ENCODE assay signal across 8 mouse cellular contexts in genomic region chr10:42636360-42637182, GRCm38 (mm10). TPM values are rescaled to one million over a fixed set of nuclear protein-coding genes. Genes with fewer than 3 reads are reported as not detected.
A peak's percentile ranks its signal among the peaks of the same experiment; 100 is the strongest.
DNase-seq lines count a peak whose midpoint lies in the region; ATAC-seq lines count a peak whose summit lies in the region.
"Had no signal": no experiment of that assay in that cellular context is flagged by ENCODE, and none has a peak within 500 bp of the region (broad histone marks: within the 10 kb centered on the region; RNA-seq: fewer than 3 reads in every experiment).

No protein-coding gene starts in this region.

- H3K4me2 ChIP-seq in liver, embryonic 13.5 days, result peak overlapping the region; percentile 51
- no peak overlapping the region for H3K4me2 ChIP-seq in neural tube, embryonic 14.5 days (ENCODE audit: low read depth, low read length)

- H3K27me3 ChIP-seq in liver, embryonic 13.5 days, result peaks cover 73% of the 10 kb centered on the region
- H3K27me3 ChIP-seq in neural tube, embryonic 14.5 days (ENCODE audit: control insufficient read depth, insufficient read depth, low read length), result peaks cover 30% of the 10 kb centered on the region

- WGBS in liver, embryonic 13.5 days (ENCODE audit: insufficient replicate concordance), result 6% methylated on average over 27 of the region's 27 CpGs
- 2% methylated on average over 27 of the region's 27 CpGs for WGBS in neural tube, embryonic 14.5 days

- H3K27ac ChIP-seq in liver, embryonic 13.5 days, result no peak overlapping the region
- H3K27ac ChIP-seq in neural tube, embryonic 14.5 days (ENCODE audit: low read depth, low read length), result no peak overlapping the region

- peaks cover 33% of the 10 kb centered on the region for H3K4me1 ChIP-seq in liver, embryonic 13.5 days (replicated peaks)
- 0 out of 2 replicates have a peak, but pooled peaks cover 3% of the 10 kb centered on the region for H3K4me1 ChIP-seq in neural tube, embryonic 14.5 days (ENCODE audit: control insufficient read depth, insufficient read depth, low read length)

- peak overlapping the region; percentile 41 for H3K4me3 ChIP-seq in liver, embryonic 13.5 days (replicated peaks)
- no peak overlapping the region for H3K4me3 ChIP-seq in neural tube, embryonic 14.5 days (ENCODE audit: low read depth, low read length)

- DNase-seq in thymus, postnatal 25 days, result peak; percentile 13
- no peak for DNase-seq in thymus, postnatal 14 days
- DNase-seq in liver, embryonic 13.5 days, result no peak
- no peak for DNase-seq in right cerebral cortex, adult 18-20 months
- no peak for DNase-seq in frontal cortex, adult 2 months (ENCODE audit: extremely low spot score in 1 of 2, low spot score in 1 of 2)

- H3K9ac ChIP-seq in liver, embryonic 13.5 days, result no peak overlapping the region
- H3K9ac ChIP-seq in neural tube, embryonic 14.5 days (replicated peaks; ENCODE audit: low read depth, low read length), result no peak overlapping the region

- H3K9me3 ChIP-seq in liver, embryonic 13.5 days (replicated peaks), result no peaks in the 10 kb centered on the region
- no peaks in the 10 kb centered on the region for H3K9me3 ChIP-seq in neural tube, embryonic 14.5 days (ENCODE audit: control insufficient read depth, low read length)

- peak; percentile 57 for ATAC-seq in granulocyte monocyte progenitor cell, adult 5-6 weeks (replicated peaks; ENCODE audit: poor library complexity, severe bottlenecking)
- ATAC-seq in liver, embryonic 13.5 days (ENCODE audit: low read depth), result no peak
- 0 out of 2 replicates have a peak, but pooled peaks have one; percentile 3 for ATAC-seq in neural tube, embryonic 14.5 days (ENCODE audit: low read depth)

- no peaks in the 10 kb centered on the region for H3K36me3 ChIP-seq in liver, embryonic 13.5 days
- no peaks in the 10 kb centered on the region for H3K36me3 ChIP-seq in neural tube, embryonic 14.5 days (ENCODE audit: control insufficient read depth, insufficient read depth, low read length)

RNA-seq across cellular contexts. Expression of gene Ostm1, which starts 52.9 kb away (rescaled TPM):
- total RNA-seq in granulocyte monocyte progenitor cell, adult 5-6 weeks (2014; fragmentation: Nextera tagmentation), result 28.9 and 33.4 TPM in 2 replicates
- total RNA-seq in granulocyte monocyte progenitor cell, adult 5-6 weeks (2017), result 47.2 and 48.5 TPM in 2 replicates
- 15.6 and 18.4 TPM in 2 replicates for polyA plus RNA-seq in liver, embryonic 13.5 days (2015; fragmentation: Nextera tagmentation; extraction: Ambion mirVana)
- 39.1 and 40.3 TPM in 2 replicates for polyA plus RNA-seq in neural tube, embryonic 14.5 days (2014; fragmentation: Nextera tagmentation; extraction: Ambion mirVana)
- 42.6 and 45.7 TPM in 2 replicates for polyA plus RNA-seq in frontal cortex, adult 2 months (2012; rRNA removed)

RNA-seq across cellular contexts. Expression of gene Nr2e1, which starts 53.1 kb away (rescaled TPM):
- total RNA-seq in granulocyte monocyte progenitor cell, adult 5-6 weeks (2014; fragmentation: Nextera tagmentation), result not detected in 2 replicates
- total RNA-seq in granulocyte monocyte progenitor cell, adult 5-6 weeks (2017), result not detected in 2 replicates
- not detected in 2 replicates for polyA plus RNA-seq in liver, embryonic 13.5 days (2015; fragmentation: Nextera tagmentation; extraction: Ambion mirVana)
- not detected in 2 replicates for polyA plus RNA-seq in neural tube, embryonic 14.5 days (2014; fragmentation: Nextera tagmentation; extraction: Ambion mirVana)
- 13.8 and 14.4 TPM in 2 replicates for polyA plus RNA-seq in frontal cortex, adult 2 months (2012; rRNA removed)
- polyA plus RNA-seq: large intestine, adult 2 months had no signal

Comparison
In these comparisons a context has a peak if more than half of its experiments do, and no peak if none do; other contexts are left out.
1. RNA of gene Nr2e1, which starts 53.1 kb away (polyA plus RNA-seq): 13.8 to 14.4 TPM in frontal cortex, adult 2 months; not detected in liver, embryonic 13.5 days and not detected in neural tube, embryonic 14.5 days; every median in the first group is over 10 times any median in the second.